Mouse (Mus musculus) liver, embryonic 14.5 days (tissue): Measurements from ENCODE around the gene Hnrnpab.
A peak's percentile ranks its signal among the peaks of the same experiment; 100 is the strongest.

Experiments
- CTCF ChIP-seq: IDR thresholded peaks from 2 replicates; pipeline ENCODE4 v1.5.1; 2016; ENCODE audit warnings: antibody characterized with exemption, low read depth, control low read depth
- EP300 ChIP-seq: IDR thresholded peaks from 2 replicates; pipeline ENCODE4 v1.6.1; 2016; ENCODE audit warnings: antibody characterized with exemption, low read depth

- TF ChIP-seq CTCF = peak; percentile 88
- no peak for TF ChIP-seq EP300
These were observed 23.9 kb downstream of the Hnrnpab start for GRCm38 (mm10) chr11:51582713-51583112.
